Mouse (Mus musculus) kidney, postnatal 0 days (tissue): ENCODE measurements around the gene Xxylt1. TPM values are rescaled to one million over a fixed set of nuclear protein-coding genes. Genes with fewer than 3 reads are reported as not detected.

Source experiments
- ATAC-seq: fragments of 200-750 bp; cut with Nextera tagmentation; replicated peaks from 2 replicates; pipeline ENCODE4 v1.8.0; 2017; ENCODE audit warnings: low read depth, moderate number of reproducible peaks, moderate TSS enrichment, moderate library complexity; ENCODE audit not compliant: low FRiP score
- DNase-seq: peaks from one replicate; pipeline ENCODE4 v3.0.0-alpha.2; 2016; ENCODE audit warnings: low spot score
- H3K27ac ChIP-seq: fragments of 300-500 bp; sonication (generic); 2 replicates; pipeline ENCODE4 v1.5.1; 2014; ENCODE audit warnings: mild to moderate bottlenecking
- H3K27me3 ChIP-seq: fragments of 300-500 bp; sonication (generic); 2 replicates; pipeline ENCODE4 v1.6.1; 2014; ENCODE audit warnings: low read length, mixed read lengths; ENCODE audit not compliant: insufficient read depth
- H3K36me3 ChIP-seq: fragments of 300-500 bp; sonication (generic); 2 replicates; pipeline ENCODE4 v1.6.1; 2014; ENCODE audit warnings: low read length, mixed read lengths; ENCODE audit not compliant: insufficient read depth
- H3K4me1 ChIP-seq: fragments of 300-500 bp; sonication (generic); replicated peaks from 2 replicates; pipeline ENCODE4 v1.6.1; 2014; ENCODE audit warnings: antibody characterized with exemption, low read length, mixed read lengths; ENCODE audit not compliant: insufficient read depth
- H3K4me2 ChIP-seq: fragments of 300-500 bp; sonication (generic); 2 replicates; pipeline ENCODE4 v1.6.1; 2014; ENCODE audit warnings: mild to moderate bottlenecking, low read length, moderate library complexity, mixed read lengths
- H3K4me3 ChIP-seq: fragments of 300-500 bp; sonication (generic); replicated peaks from 2 replicates; pipeline ENCODE4 v1.5.1; 2014; ENCODE audit warnings: low read depth, low read length
- H3K9ac ChIP-seq: fragments of 300-500 bp; sonication (generic); 2 replicates; pipeline ENCODE4 v1.6.1; 2014; ENCODE audit warnings: low read depth, low read length
- H3K9me3 ChIP-seq: fragments of 300-500 bp; sonication (generic); replicated peaks from 2 replicates; pipeline ENCODE4 v1.6.1; 2016; ENCODE audit warnings: low read length, inconsistent platforms, mixed read lengths
- CTCF ChIP-seq: IDR thresholded peaks from 2 replicates; pipeline ENCODE4 v1.5.1; 2016; ENCODE audit warnings: antibody characterized with exemption, low read depth, mild to moderate bottlenecking, moderate library complexity
- WGBS: fragments of 180-500 bp; shearing (Covaris S2); extraction: QIAGEN DNeasy Blood & Tissue Kit; methylation state at CpG from one replicate; pipeline ENCODE4 v1.1.7; 2014; 5-methylcytosine and 5-hydroxymethylcytosine counted together
- polyA plus RNA-seq: library from polyadenylated mRNA; unstranded; fragments of >200 nt; fragmentation: Nextera tagmentation; extraction: Ambion mirVana; gene quantifications from 2 replicates; pipeline ENCODE4 v1.2.1, GENCODE M21; 2015

The Xxylt1 gene
- polyA plus RNA-seq, 1 experiment from 2014 or later = 20.0 TPM

DNA sequence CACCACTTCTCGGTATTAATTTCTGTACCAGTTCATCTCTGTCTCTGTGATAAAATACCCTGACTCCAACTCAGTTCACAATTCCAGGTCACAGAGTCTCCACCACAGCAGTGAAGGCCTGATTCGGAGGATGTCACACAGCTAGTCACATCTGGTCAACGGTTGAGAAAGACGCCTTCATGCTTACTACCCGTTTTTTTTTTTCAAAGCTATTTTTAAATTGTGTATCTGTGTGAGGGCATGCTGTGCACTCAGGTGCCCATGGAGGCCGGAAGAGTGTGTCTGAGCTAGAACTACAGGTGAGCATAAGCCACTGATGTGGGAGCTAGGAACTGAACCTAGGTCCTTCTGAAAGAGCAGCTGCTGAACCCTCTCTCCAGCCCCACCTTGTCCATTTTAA lies 16.4 kb downstream of the Xxylt1 start:
- H3K9me3 ChIP-seq = no peaks in the 10 kb centered on the region
- no peak for TF ChIP-seq CTCF

DNA sequence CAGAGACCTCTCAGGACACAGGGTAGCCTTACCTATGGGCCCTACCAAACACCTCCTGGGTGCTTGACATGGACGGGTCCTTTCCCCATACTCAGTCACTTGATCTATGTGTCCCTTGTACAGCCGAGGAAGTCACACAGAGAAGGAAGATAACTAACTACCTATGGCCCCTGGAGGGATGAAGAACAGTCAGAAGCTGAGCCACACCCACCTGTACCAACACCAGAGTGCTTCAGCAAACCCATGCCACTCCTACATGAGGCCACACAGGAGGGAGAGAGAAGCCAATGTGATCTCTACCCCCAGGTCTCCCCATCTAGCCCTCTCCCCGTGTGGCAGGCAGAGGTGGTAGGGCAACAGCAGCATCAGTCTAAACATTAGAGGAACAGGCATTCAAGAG lies 18.3 kb downstream of the Xxylt1 start:
- no peak for ATAC-seq
- TF ChIP-seq CTCF = no peak
- no peaks in the 10 kb centered on the region for H3K36me3 ChIP-seq
- no peak overlapping the region for H3K4me2 ChIP-seq
- H3K4me3 ChIP-seq = no peak overlapping the region
- no peak overlapping the region for H3K9ac ChIP-seq
- H3K9me3 ChIP-seq = no peaks in the 10 kb centered on the region
- no peaks in the 10 kb centered on the region for H3K27me3 ChIP-seq
- H3K4me1 ChIP-seq = peaks cover 13% of the 10 kb centered on the region; the same call in 1 of the 2 replicates
- DNase-seq = no peak
- 76% methylated on average over 3 of the region's 3 CpGs for WGBS
- no peak overlapping the region for H3K27ac ChIP-seq

More for the DNA sequence above, 16.4 kb downstream of the Xxylt1 start:
- H3K36me3 ChIP-seq = no peaks in the 10 kb centered on the region
- DNase-seq (no peak), ATAC-seq (no peak)
- peaks cover 17% of the 10 kb centered on the region for H3K4me1 ChIP-seq
- WGBS = 93% methylated on average over 6 of the region's 6 CpGs
- no peak overlapping the region for H3K27ac ChIP-seq
- no peaks in the 10 kb centered on the region for H3K27me3 ChIP-seq
- no peak overlapping the region for H3K4me2 ChIP-seq
- no peak overlapping the region for H3K4me3 ChIP-seq
- H3K9ac ChIP-seq = no peak overlapping the region

DNA sequence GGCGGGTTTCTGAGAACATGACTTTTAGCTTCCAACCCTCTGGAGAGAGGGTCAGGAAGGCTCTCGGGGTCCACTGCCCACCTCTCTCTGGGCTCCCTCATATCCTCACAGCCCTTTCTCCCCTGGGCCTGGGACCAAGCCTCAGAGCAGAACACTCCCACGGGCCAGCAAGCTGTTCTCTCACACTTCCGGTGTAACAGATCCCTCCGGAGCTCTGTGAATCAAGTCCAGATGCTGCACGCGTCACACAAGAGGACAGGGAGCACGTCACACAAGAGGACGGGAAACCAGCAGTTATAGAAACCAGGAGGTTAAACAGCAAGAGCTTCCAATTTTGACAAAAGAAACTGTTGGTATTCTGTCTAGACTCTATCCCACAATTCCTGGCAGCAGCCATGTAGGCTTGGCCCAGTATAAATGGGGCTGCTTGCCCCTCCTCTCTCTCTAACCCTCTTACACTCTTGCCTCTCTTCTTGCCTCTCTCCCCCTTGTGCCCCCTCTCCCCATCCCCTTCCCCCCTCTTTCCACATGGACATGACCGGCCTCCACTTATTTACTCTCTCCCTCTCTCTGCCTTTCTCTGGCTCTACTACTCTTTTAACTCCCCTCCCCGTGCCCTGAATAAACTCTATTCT lies 19.9 kb downstream of the Xxylt1 start:
- Histone ChIP-seq H3K4me1 (no peaks in the 10 kb centered on the region; the same call in 1 of the 2 replicates), H3K9ac (no peak overlapping the region), H3K4me2 (no peak overlapping the region), H3K36me3 (no peaks in the 10 kb centered on the region), H3K4me3 (no peak overlapping the region), H3K27ac (no peak overlapping the region), H3K9me3 (no peaks in the 10 kb centered on the region), H3K27me3 (no peaks in the 10 kb centered on the region)
- no peak for TF ChIP-seq CTCF
- ATAC-seq = peak; percentile 68
- peak; percentile 82 for DNase-seq
- 49% methylated on average over 11 of the region's 11 CpGs for WGBS

DNA sequence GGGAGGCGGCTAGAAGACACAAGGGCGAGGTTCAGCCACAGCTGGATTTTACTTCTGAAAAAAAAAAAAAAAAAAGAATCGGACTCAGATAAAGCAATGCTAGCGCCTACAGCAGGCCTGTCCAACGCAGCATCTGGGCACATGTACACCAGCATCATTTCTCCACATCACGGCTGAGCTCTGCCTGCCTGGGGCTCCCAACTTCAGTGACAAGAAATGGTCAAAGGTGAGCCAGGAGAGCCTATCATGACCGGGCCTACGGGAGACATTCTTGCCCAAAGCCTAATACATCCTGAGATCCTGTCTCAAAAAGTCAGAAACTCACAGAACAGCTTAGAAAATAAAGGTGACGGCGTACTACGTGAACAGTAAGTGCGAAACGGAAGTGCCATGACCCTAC lies 20.5 kb downstream of the Xxylt1 start:
- 93% methylated on average over 13 of the region's 13 CpGs for WGBS
- Histone ChIP-seq H3K9ac (no peak overlapping the region), H3K4me1 (no peaks in the 10 kb centered on the region; the same call in 1 of the 2 replicates), H3K4me3 (no peak overlapping the region), H3K4me2 (no peak overlapping the region), H3K27ac (no peak overlapping the region), H3K36me3 (no peaks in the 10 kb centered on the region), H3K27me3 (no peaks in the 10 kb centered on the region), H3K9me3 (no peaks in the 10 kb centered on the region)
- DNase-seq = no peak
- no peak for ATAC-seq
- TF ChIP-seq CTCF = no peak

DNA sequence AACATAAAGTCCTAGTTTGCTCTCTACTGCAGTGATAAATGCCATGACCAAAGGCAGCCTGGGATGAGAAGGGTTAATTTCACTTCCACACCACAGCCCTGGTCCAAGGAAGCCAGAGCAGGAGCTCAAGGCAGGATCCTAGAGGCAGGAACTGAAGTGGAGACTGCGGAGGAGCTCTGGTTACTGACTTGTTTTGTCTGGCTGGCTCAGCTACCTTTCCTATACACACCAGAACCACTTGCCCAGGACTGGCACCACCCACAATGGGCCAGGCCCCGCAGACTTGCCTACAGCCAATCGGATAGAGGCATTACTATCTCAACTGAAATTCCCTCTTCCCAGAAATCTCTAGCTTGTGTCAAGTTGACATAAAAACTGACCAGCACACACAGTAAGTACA lies 21.0 kb downstream of the Xxylt1 start:
- no peak overlapping the region for H3K9ac ChIP-seq
- no peaks in the 10 kb centered on the region; the same call in 1 of the 2 replicates for H3K4me1 ChIP-seq
- H3K9me3 ChIP-seq = no peaks in the 10 kb centered on the region
- H3K36me3 ChIP-seq = no peaks in the 10 kb centered on the region
- DNase-seq (no peak), ATAC-seq (no peak)
- WGBS = 92% methylated on average over 3 of the region's 3 CpGs
- no peak for TF ChIP-seq CTCF
- no peak overlapping the region for H3K4me3 ChIP-seq
- H3K27me3 ChIP-seq = no peaks in the 10 kb centered on the region
- H3K4me2 ChIP-seq = no peak overlapping the region
- no peak overlapping the region for H3K27ac ChIP-seq

DNA sequence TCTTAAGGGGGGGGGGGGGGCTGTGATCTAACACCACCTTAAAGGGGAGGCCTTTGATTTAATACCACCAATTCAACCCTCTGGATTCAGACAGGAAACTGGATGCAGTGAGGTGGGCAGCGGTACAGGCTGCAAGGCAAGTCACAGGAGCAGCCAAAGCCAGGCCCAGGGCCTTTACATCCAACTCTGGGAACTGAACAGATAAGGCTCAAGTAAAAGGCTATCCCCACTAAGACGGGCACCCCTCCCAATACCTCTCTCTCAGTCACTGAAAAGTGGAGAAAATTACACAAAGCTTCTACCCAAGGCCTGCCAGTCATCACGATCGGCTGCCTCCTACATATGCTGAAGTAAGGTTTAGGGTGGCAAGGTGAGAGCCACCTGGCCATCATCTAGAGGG lies 21.5 kb downstream of the Xxylt1 start:
- WGBS = 77% methylated on average over 4 of the region's 4 CpGs

DNA sequence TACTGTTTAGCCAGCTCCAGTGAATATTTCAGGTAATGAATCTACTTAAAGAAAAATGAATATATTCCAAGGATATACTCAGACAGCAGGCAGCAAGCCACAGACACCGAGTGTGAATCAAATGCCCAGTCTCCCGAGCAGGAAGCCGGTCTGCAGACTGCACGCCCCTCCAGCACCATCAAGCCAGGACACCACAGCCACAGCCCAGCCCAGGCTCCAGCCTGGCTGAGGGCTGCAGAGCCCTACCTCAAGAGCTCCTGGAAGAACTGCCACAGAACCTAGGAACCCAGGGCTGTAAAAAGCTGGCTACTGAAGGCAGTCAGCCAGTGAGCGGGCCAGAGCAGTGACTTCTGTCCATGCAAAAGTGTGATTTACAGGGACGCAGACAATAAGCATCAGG lies 28.4 kb downstream of the Xxylt1 start:
- ATAC-seq (no peak), DNase-seq (no peak)
- H3K4me2 ChIP-seq = no peak overlapping the region
- H3K27me3 ChIP-seq = no peaks in the 10 kb centered on the region
- TF ChIP-seq CTCF = no peak
- H3K9ac ChIP-seq = no peak overlapping the region
- no peaks in the 10 kb centered on the region for H3K4me1 ChIP-seq
- H3K27ac ChIP-seq = 0 out of 2 replicates have a peak overlapping the region, but pooled peaks have one; percentile 4
- H3K9me3 ChIP-seq = no peaks in the 10 kb centered on the region
- no peaks in the 10 kb centered on the region for H3K36me3 ChIP-seq
- WGBS = 63% methylated on average over 6 of the region's 6 CpGs
- H3K4me3 ChIP-seq = no peak overlapping the region

More for the DNA sequence above, 21.5 kb downstream of the Xxylt1 start:
- Histone ChIP-seq H3K4me3 (no peak overlapping the region), H3K9me3 (no peaks in the 10 kb centered on the region), H3K9ac (no peak overlapping the region), H3K4me1 (no peaks in the 10 kb centered on the region; the same call in 1 of the 2 replicates), H3K27ac (no peak overlapping the region), H3K36me3 (no peaks in the 10 kb centered on the region), H3K4me2 (no peak overlapping the region), H3K27me3 (no peaks in the 10 kb centered on the region)
- ATAC-seq = no peak
- no peak for TF ChIP-seq CTCF
- DNase-seq = no peak
